Mouse (Mus musculus): ENCODE measurements at regions not wholly inside any gene's neighbourhood (a gene's known extent, or its start where the extent isn't known, plus 50 kb on each side); places are given as distances from the start of the nearest gene placed in this dataset.

DNA sequence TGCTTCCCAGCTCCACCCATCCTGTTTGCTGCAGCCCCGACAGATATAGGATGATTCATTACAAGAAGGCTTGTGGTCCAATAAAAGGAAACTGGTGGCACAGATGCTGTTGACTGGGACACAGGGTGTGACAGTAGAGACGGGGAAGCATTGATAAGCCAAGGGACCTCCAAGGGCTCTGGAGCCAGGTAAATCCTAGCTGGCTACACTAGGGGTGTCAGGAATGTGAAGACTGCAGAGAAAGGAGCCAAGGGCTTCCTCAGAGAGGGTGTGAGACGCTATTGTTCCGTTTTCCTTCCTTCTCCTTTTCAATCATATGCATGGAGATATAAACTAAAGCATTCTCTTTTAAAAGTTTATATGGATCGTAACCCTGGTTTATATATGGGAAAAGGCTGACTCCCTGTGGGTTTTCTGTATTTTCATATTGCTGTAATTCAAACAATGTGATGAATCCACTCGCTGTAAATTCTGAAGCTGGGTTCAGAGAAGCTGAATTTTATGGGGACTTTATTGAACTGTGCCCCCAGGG is 252.1 kb upstream of the Usp24 start:
- TF ChIP-seq EP300 (IDR thresholded peaks at IDR 0.05; ENCODE audit: low read depth): no peak
- no peak for TF ChIP-seq CTCF (IDR thresholded peaks at IDR 0.05; ENCODE audit: low read depth)

Data from liver, embryonic 14.5 days (tissue).